Mouse (Mus musculus) lung, adult 2 months (tissue): ENCODE data around the gene Epb41l1.

ENCODE experiments used
- CTCF ChIP-seq: fragments of 200-500 bp; IDR thresholded peaks from 2 replicates; pipeline ENCODE4 v1.5.1; 2011; ENCODE audit warnings: mild to moderate bottlenecking, low read length, control low read depth; ENCODE audit not compliant: insufficient read depth
- POLR2A ChIP-seq: fragments of 200-500 bp; IDR thresholded peaks from 2 replicates; pipeline ENCODE4 v1.6.1; 2011; ENCODE audit warnings: low read depth, mild to moderate bottlenecking, control low read depth, low read length, borderline replicate concordance; ENCODE audit errors: extremely low read depth

DNA sequence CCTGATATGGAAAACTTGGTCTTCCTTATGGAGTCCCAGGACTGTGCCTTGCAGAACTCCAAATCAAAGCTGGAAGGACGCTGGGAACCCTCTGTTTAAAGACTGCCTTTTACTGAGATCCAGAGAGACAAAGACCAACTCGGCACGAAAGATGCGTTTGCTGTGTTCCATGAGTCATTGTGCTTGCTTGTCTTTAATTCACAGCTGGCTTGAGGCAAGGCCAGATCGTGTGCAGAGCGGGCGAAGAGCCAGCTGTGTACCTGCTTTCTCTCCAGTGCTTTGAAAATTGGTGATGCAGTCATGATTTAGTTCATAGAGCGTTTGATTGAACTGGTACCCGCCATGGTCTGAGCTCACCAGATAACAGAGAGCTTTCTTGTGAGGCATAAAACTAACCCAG is 94.4 kb downstream of the Epb41l1 start:
- no peak for TF ChIP-seq POLR2A
- TF ChIP-seq CTCF = no peak
